Mouse (Mus musculus) kidney, postnatal 0 days (tissue): ENCODE results near the gene Chrna7. TPM values are rescaled to one million over a fixed set of nuclear protein-coding genes. Genes with fewer than 3 reads are reported as not detected.

Source experiments
- ATAC-seq: fragments of 200-750 bp; cut with Nextera tagmentation; replicated peaks from 2 replicates; pipeline ENCODE4 v1.8.0; 2017; ENCODE audit warnings: low read depth, moderate number of reproducible peaks, moderate TSS enrichment, moderate library complexity; ENCODE audit not compliant: low FRiP score
- DNase-seq: peaks from one replicate; pipeline ENCODE4 v3.0.0-alpha.2; 2016; ENCODE audit warnings: low spot score
- H3K27ac ChIP-seq: fragments of 300-500 bp; sonication (generic); 2 replicates; pipeline ENCODE4 v1.5.1; 2014; ENCODE audit warnings: mild to moderate bottlenecking
- H3K27me3 ChIP-seq: fragments of 300-500 bp; sonication (generic); 2 replicates; pipeline ENCODE4 v1.6.1; 2014; ENCODE audit warnings: low read length, mixed read lengths; ENCODE audit not compliant: insufficient read depth
- H3K36me3 ChIP-seq: fragments of 300-500 bp; sonication (generic); 2 replicates; pipeline ENCODE4 v1.6.1; 2014; ENCODE audit warnings: low read length, mixed read lengths; ENCODE audit not compliant: insufficient read depth
- H3K4me1 ChIP-seq: fragments of 300-500 bp; sonication (generic); replicated peaks from 2 replicates; pipeline ENCODE4 v1.6.1; 2014; ENCODE audit warnings: antibody characterized with exemption, low read length, mixed read lengths; ENCODE audit not compliant: insufficient read depth
- H3K4me2 ChIP-seq: fragments of 300-500 bp; sonication (generic); 2 replicates; pipeline ENCODE4 v1.6.1; 2014; ENCODE audit warnings: mild to moderate bottlenecking, low read length, moderate library complexity, mixed read lengths
- H3K4me3 ChIP-seq: fragments of 300-500 bp; sonication (generic); replicated peaks from 2 replicates; pipeline ENCODE4 v1.5.1; 2014; ENCODE audit warnings: low read depth, low read length
- H3K9ac ChIP-seq: fragments of 300-500 bp; sonication (generic); 2 replicates; pipeline ENCODE4 v1.6.1; 2014; ENCODE audit warnings: low read depth, low read length
- H3K9me3 ChIP-seq: fragments of 300-500 bp; sonication (generic); replicated peaks from 2 replicates; pipeline ENCODE4 v1.6.1; 2016; ENCODE audit warnings: low read length, inconsistent platforms, mixed read lengths
- CTCF ChIP-seq: IDR thresholded peaks from 2 replicates; pipeline ENCODE4 v1.5.1; 2016; ENCODE audit warnings: antibody characterized with exemption, low read depth, mild to moderate bottlenecking, moderate library complexity
- WGBS: fragments of 180-500 bp; shearing (Covaris S2); extraction: QIAGEN DNeasy Blood & Tissue Kit; methylation state at CpG from one replicate; pipeline ENCODE4 v1.1.7; 2014; 5-methylcytosine and 5-hydroxymethylcytosine counted together
- polyA plus RNA-seq: library from polyadenylated mRNA; unstranded; fragments of >200 nt; fragmentation: Nextera tagmentation; extraction: Ambion mirVana; gene quantifications from 2 replicates; pipeline ENCODE4 v1.2.1, GENCODE M21; 2015

Gene Chrna7
- polyA plus RNA-seq, 1 experiment from 2014 or later, result 0.75 TPM

- no peak overlapping the region for H3K4me2 ChIP-seq
- no peaks in the 10 kb centered on the region for H3K4me1 ChIP-seq
- no peaks in the 10 kb centered on the region for H3K27me3 ChIP-seq
- no peak overlapping the region for H3K9ac ChIP-seq
- H3K36me3 ChIP-seq, result no peaks in the 10 kb centered on the region
- ATAC-seq (no peak), DNase-seq (no peak)
- no peak for TF ChIP-seq CTCF
- H3K9me3 ChIP-seq, result no peaks in the 10 kb centered on the region
- no peak overlapping the region for H3K4me3 ChIP-seq
- no peak overlapping the region for H3K27ac ChIP-seq
- 45% methylated on average over 1 of the region's 1 CpGs for WGBS
Observed at GRCm38 (mm10) chr7:63153239-63153638, 59.1 kb downstream of the Chrna7 start.

GRCm38 (mm10) chr7:63148740-63149139 lies 63.6 kb downstream of the Chrna7 start:
- no peaks in the 10 kb centered on the region for H3K27me3 ChIP-seq
- 75% methylated on average over 3 of the region's 3 CpGs for WGBS
- DNase-seq (no peak), ATAC-seq (no peak)
- no peaks in the 10 kb centered on the region for H3K36me3 ChIP-seq
- H3K9ac ChIP-seq, result no peak overlapping the region
- no peak overlapping the region for H3K27ac ChIP-seq
- no peak overlapping the region for H3K4me2 ChIP-seq
- TF ChIP-seq CTCF, result no peak
- no peak overlapping the region for H3K4me3 ChIP-seq
- H3K9me3 ChIP-seq, result no peaks in the 10 kb centered on the region
- no peaks in the 10 kb centered on the region for H3K4me1 ChIP-seq

- ATAC-seq, result no peak
- DNase-seq, result no peak
- no peak overlapping the region for H3K4me2 ChIP-seq
- 87% methylated on average over 5 of the region's 5 CpGs for WGBS
- no peaks in the 10 kb centered on the region for H3K9me3 ChIP-seq
- H3K27ac ChIP-seq, result no peak overlapping the region
- H3K4me1 ChIP-seq, result no peaks in the 10 kb centered on the region
- TF ChIP-seq CTCF, result no peak
- H3K27me3 ChIP-seq, result no peaks in the 10 kb centered on the region
- no peak overlapping the region for H3K9ac ChIP-seq
- H3K4me3 ChIP-seq, result no peak overlapping the region
- no peaks in the 10 kb centered on the region for H3K36me3 ChIP-seq
Observed at GRCm38 (mm10) chr7:63148321-63148720, 64.0 kb downstream of the Chrna7 start.

- Histone ChIP-seq H3K4me3 (no peak overlapping the region), H3K4me2 (no peak overlapping the region), H3K27me3 (no peaks in the 10 kb centered on the region), H3K4me1 (no peaks in the 10 kb centered on the region), H3K36me3 (no peaks in the 10 kb centered on the region), H3K9ac (no peak overlapping the region), H3K27ac (no peak overlapping the region), H3K9me3 (no peaks in the 10 kb centered on the region)
- WGBS, result 55% methylated on average over 2 of the region's 2 CpGs
- ATAC-seq (no peak), DNase-seq (no peak)
- no peak for TF ChIP-seq CTCF
Observed at GRCm38 (mm10) chr7:63122547-63122946, 89.8 kb downstream of the Chrna7 start.

- ATAC-seq, result no peak
- no peak overlapping the region for H3K27ac ChIP-seq
- no peak overlapping the region for H3K4me2 ChIP-seq
- no peaks in the 10 kb centered on the region for H3K36me3 ChIP-seq
- H3K4me3 ChIP-seq, result no peak overlapping the region
- no peaks in the 10 kb centered on the region for H3K27me3 ChIP-seq
- no peak for TF ChIP-seq CTCF
- no peak for DNase-seq
- no peaks in the 10 kb centered on the region for H3K9me3 ChIP-seq
- no peak overlapping the region for H3K9ac ChIP-seq
- H3K4me1 ChIP-seq, result no peaks in the 10 kb centered on the region
- WGBS, result 25% methylated on average over 2 of the region's 2 CpGs
Observed at GRCm38 (mm10) chr7:63113671-63114070, 98.7 kb downstream of the Chrna7 start.

- H3K27ac ChIP-seq, result no peak overlapping the region
- no peaks in the 10 kb centered on the region for H3K4me1 ChIP-seq
- DNase-seq, result no peak
- no peak for TF ChIP-seq CTCF
- no peak overlapping the region for H3K9ac ChIP-seq
- no peak overlapping the region for H3K4me2 ChIP-seq
- WGBS, result 69% methylated on average over 2 of the region's 2 CpGs
- H3K27me3 ChIP-seq, result no peaks in the 10 kb centered on the region
- no peaks in the 10 kb centered on the region for H3K36me3 ChIP-seq
- no peak overlapping the region for H3K4me3 ChIP-seq
- H3K9me3 ChIP-seq, result no peaks in the 10 kb centered on the region
- no peak for ATAC-seq
Observed at GRCm38 (mm10) chr7:63113252-63113651, 99.1 kb downstream of the Chrna7 start.

- DNase-seq, result no peak
- Histone ChIP-seq H3K27me3 (no peaks in the 10 kb centered on the region), H3K4me1 (no peaks in the 10 kb centered on the region), H3K4me2 (no peak overlapping the region), H3K4me3 (no peak overlapping the region), H3K36me3 (no peaks in the 10 kb centered on the region), H3K27ac (no peak overlapping the region), H3K9ac (no peak overlapping the region), H3K9me3 (no peaks in the 10 kb centered on the region)
- TF ChIP-seq CTCF, result no peak
- WGBS, result 83% methylated on average over 4 of the region's 4 CpGs
- no peak for ATAC-seq
Observed at GRCm38 (mm10) chr7:63109348-63109747, 103.0 kb downstream of the Chrna7 start.
